Mouse (Mus musculus): ENCODE data around the gene Pkd1.

DNA sequence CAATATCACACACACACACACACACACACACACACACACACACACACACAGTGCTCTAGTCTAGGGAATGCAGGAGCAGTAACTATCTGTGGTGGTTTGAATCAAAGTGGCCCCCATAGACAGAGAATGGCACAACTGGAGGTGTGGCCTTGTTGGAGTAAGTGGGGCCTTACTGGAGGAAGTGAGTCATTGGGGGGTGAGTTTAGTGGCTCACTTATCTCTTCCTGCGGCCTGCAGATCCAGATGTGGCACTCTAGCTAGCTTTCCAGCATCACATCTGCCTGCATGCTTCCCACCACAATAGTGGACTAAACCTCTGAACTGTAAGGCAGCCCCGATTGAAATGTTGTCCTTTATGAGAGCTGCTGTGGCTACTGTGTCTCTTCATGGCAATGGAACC is 61.1 kb downstream of the Pkd1 start:
- TF ChIP-seq GATA1 (IDR thresholded peaks at IDR 0.05; ENCODE audit: low read length), result no peak
- TF ChIP-seq TAL1 (IDR thresholded peaks at IDR 0.05; ENCODE audit: low read length), result no peak
